Comparison of ENCODE assay signal across 8 mouse cellular contexts in the genomic region with DNA sequence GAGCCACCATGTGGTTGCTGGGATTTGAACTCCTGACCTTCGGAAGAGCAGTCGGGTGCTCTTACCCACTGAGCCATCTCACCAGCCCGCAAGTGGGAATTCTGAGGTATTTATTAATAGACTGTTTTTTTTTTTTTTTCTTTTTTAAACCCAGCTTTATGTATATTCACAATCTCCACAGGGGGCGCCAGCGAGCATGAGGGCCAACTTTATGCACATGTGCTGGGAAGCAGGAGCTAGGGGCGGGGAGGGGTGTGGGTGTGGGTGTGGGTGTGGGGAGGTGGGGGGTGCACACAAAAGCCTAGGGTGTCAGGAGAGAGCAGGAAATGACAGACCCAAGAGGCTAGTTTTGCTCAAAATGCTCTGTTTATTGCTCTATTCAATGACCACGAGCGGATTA. TPM values are rescaled to one million over a fixed set of nuclear protein-coding genes. Genes with fewer than 3 reads are reported as not detected.
A peak's percentile ranks its signal among the peaks of the same experiment; 100 is the strongest.
DNase-seq lines count a peak whose midpoint lies in the region; ATAC-seq and TF ChIP-seq lines count a peak whose summit lies in the region.
"Had no signal": no experiment of that assay in that cellular context is flagged by ENCODE, and none has a peak within 500 bp of the region (broad histone marks: within the 10 kb centered on the region; RNA-seq: fewer than 3 reads in every experiment).

No protein-coding gene starts in this region.

- no peak overlapping the region for H3K4me3 ChIP-seq in kidney, adult 2 months (ENCODE audit: insufficient read depth, low read depth, low read length)
- H3K4me3 ChIP-seq in kidney, embryonic 14.5 days (ENCODE audit: low read length): no peak overlapping the region
- no peak overlapping the region for H3K4me3 ChIP-seq in liver, embryonic 14.5 days (ENCODE audit: insufficient read depth in 1 of 2, low read depth in 2 of 2, low read length in 2 of 2)
- H3K4me3 ChIP-seq: limb, embryonic 15.5 days had no signal

- 60% methylated on average over 8 of the region's 8 CpGs for WGBS in kidney, adult 2 months
- WGBS in kidney, embryonic 14.5 days: 69% methylated on average over 8 of the region's 8 CpGs
- WGBS in liver, embryonic 14.5 days (ENCODE audit: insufficient replicate concordance): 47% methylated on average over 8 of the region's 8 CpGs

- peak; percentile 28; the same call in 1 of the 2 replicates for TF ChIP-seq CTCF in kidney, adult 2 months (conservative IDR thresholded peaks at IDR 0.05; ENCODE audit: insufficient read depth, insufficient read length, low read depth, low read length)
- TF ChIP-seq CTCF in liver, embryonic 14.5 days (IDR thresholded peaks at IDR 0.05; ENCODE audit: low read depth): peak; percentile 57

- H3K4me1 ChIP-seq in kidney, adult 2 months (ENCODE audit: control insufficient read depth, insufficient read depth, low read length): peaks cover 14% of the 10 kb centered on the region
- peaks cover 10% of the 10 kb centered on the region; the same call in 1 of the 2 replicates for H3K4me1 ChIP-seq in kidney, embryonic 14.5 days (ENCODE audit: control insufficient read depth, insufficient read depth, low read length)
- peaks cover 0 to 10% of the 10 kb centered on the region in 2 experiments; a peak in 1 of 4 replicates for H3K4me1 ChIP-seq in liver, embryonic 14.5 days (replicated peaks; ENCODE audit: control insufficient read depth in 2 of 2, insufficient read depth in 2 of 2, low read length in 1 of 2)

- no peaks in the 10 kb centered on the region for H3K9me3 ChIP-seq in kidney, embryonic 14.5 days (ENCODE audit: control insufficient read depth, low read length)
- H3K9me3 ChIP-seq in liver, embryonic 14.5 days (ENCODE audit: control insufficient read depth, low read length): no peaks in the 10 kb centered on the region
- H3K9me3 ChIP-seq: limb, embryonic 15.5 days had no signal

- TF ChIP-seq EP300 in liver, embryonic 14.5 days (IDR thresholded peaks at IDR 0.05; ENCODE audit: low read depth): no peak

- no peak overlapping the region for H3K27ac ChIP-seq in kidney, adult 2 months (ENCODE audit: insufficient read depth, low read depth, low read length)
- no peak overlapping the region for H3K27ac ChIP-seq in kidney, embryonic 14.5 days (ENCODE audit: low read depth, low read length)
- H3K27ac ChIP-seq in liver, embryonic 14.5 days: no peak overlapping the region
- H3K27ac ChIP-seq: limb, embryonic 15.5 days had no signal

- no peak for ATAC-seq in kidney, embryonic 14.5 days (ENCODE audit: low FRiP score, low TSS enrichment)
- no peak for ATAC-seq in liver, embryonic 14.5 days (ENCODE audit: insufficient read depth)

- no peaks in the 10 kb centered on the region for H3K27me3 ChIP-seq in kidney, adult 2 months (replicated peaks; ENCODE audit: control insufficient read depth, insufficient read depth, low read length)
- H3K27me3 ChIP-seq in kidney, embryonic 14.5 days (ENCODE audit: control insufficient read depth, insufficient read depth, low read length): no peaks in the 10 kb centered on the region
- H3K27me3 ChIP-seq in liver, embryonic 14.5 days (ENCODE audit: control insufficient read depth, insufficient read depth, low read length): no peaks in the 10 kb centered on the region
- H3K27me3 ChIP-seq: limb, embryonic 15.5 days had no signal

- peak; percentile 17 for DNase-seq in kidney, adult 2 months
- DNase-seq in CD4-positive helper T cell, adult 2 months (ENCODE audit: low read depth, low spot score): peak; percentile 51
- peak; percentile 32 for DNase-seq in T-cell, adult 2 months (ENCODE audit: low spot score)
- no peak for DNase-seq in liver, embryonic 14.5 days (ENCODE audit: low read depth in 3 of 3, low spot score in 3 of 3)
- DNase-seq in thymus, postnatal 36 days: peak; percentile 46 to 52
- no peak for DNase-seq in layer of hippocampus, postnatal 14 days (ENCODE audit: low spot score in 2 of 2)

- H3K4me2 ChIP-seq in kidney, embryonic 14.5 days (replicated peaks; ENCODE audit: low read depth, low read length): no peak overlapping the region
- H3K4me2 ChIP-seq in liver, embryonic 14.5 days (ENCODE audit: low read depth): no peak overlapping the region
- H3K4me2 ChIP-seq: limb, embryonic 15.5 days had no signal

- no peaks in the 10 kb centered on the region for H3K36me3 ChIP-seq in kidney, adult 2 months (ENCODE audit: control insufficient read depth, insufficient read depth, low read length)
- no peaks in the 10 kb centered on the region for H3K36me3 ChIP-seq in kidney, embryonic 14.5 days (ENCODE audit: control insufficient read depth, insufficient read depth, low read length)
- H3K36me3 ChIP-seq in liver, embryonic 14.5 days (replicated peaks; ENCODE audit: control insufficient read depth, insufficient read depth, low read depth): no peaks in the 10 kb centered on the region
- H3K36me3 ChIP-seq: limb, embryonic 15.5 days had no signal

- H3K9ac ChIP-seq in kidney, embryonic 14.5 days (ENCODE audit: low read depth, low read length): no peak overlapping the region
- H3K9ac ChIP-seq in liver, embryonic 14.5 days (replicated peaks): no peak overlapping the region
- H3K9ac ChIP-seq: limb, embryonic 15.5 days had no signal

- no peak for TF ChIP-seq POLR2A in kidney, adult 2 months (IDR thresholded peaks at IDR 0.05; ENCODE audit: low read depth, low read length)

RNA-seq across cellular contexts. Expression of a gene that starts 27.1 kb away (rescaled TPM):
- polyA plus RNA-seq in kidney, adult 2 months (2012; rRNA removed): 97.0 and 104 TPM in 2 replicates
- 18.3 and 22.9 TPM in 2 replicates for polyA plus RNA-seq in kidney, embryonic 14.5 days (2014; fragmentation: Nextera tagmentation; extraction: Ambion mirVana)
- 12.6 and 14.8 TPM in 2 replicates for polyA plus RNA-seq in liver, embryonic 14.5 days (2012; rRNA removed)
- polyA plus RNA-seq in liver, embryonic 14.5 days (2014; fragmentation: Nextera tagmentation; extraction: Ambion mirVana): 16.6 and 16.9 TPM in 2 replicates
- 10 to 100 TPM; 15.5 to 16.5 TPM for total RNA-seq in layer of hippocampus, postnatal 14 days (2021)

RNA-seq across cellular contexts. Expression of a gene that starts 56.0 kb away (rescaled TPM):
- 0.61 and 0.79 TPM in 2 replicates for polyA plus RNA-seq in kidney, adult 2 months (2012; rRNA removed)
- polyA plus RNA-seq in kidney, embryonic 14.5 days (2014; fragmentation: Nextera tagmentation; extraction: Ambion mirVana): 0.57 and 0.91 TPM in 2 replicates
- 0.16 TPM in 1 of 2 replicates, not detected in the other for polyA plus RNA-seq in liver, embryonic 14.5 days (2012; rRNA removed)
- polyA plus RNA-seq in liver, embryonic 14.5 days (2014; fragmentation: Nextera tagmentation; extraction: Ambion mirVana): not detected in 2 replicates
- total RNA-seq in layer of hippocampus, postnatal 14 days (2021): 100 to 1,000 TPM; 102 to 103 TPM

Comparison
In these comparisons a context has a peak if more than half of its experiments do, and no peak if none do; other contexts are left out.
1. DNase-seq: peak in kidney, adult 2 months (single experiment), CD4-positive helper T cell, adult 2 months (single experiment), T-cell, adult 2 months (single experiment) and thymus, postnatal 36 days (2 of 2); none in liver, embryonic 14.5 days (0 of 3) and layer of hippocampus, postnatal 14 days (0 of 2).